Mouse (Mus musculus) midbrain, embryonic 10.5 days (tissue): Measurements from ENCODE around the gene Epha2. TPM values are rescaled to one million over a fixed set of nuclear protein-coding genes. Genes with fewer than 3 reads are reported as not detected.
A peak's percentile ranks its signal among the peaks of the same experiment; 100 is the strongest.

ENCODE experiments used
- DNase-seq: peaks from one replicate; pipeline ENCODE4 v3.0.0-alpha.2; 2017; ENCODE audit warnings: low spot score
- H3K27ac ChIP-seq: fragments of 300-500 bp; sonication (generic); replicated peaks from 2 replicates; pipeline ENCODE4 v1.5.1; 2016; ENCODE audit warnings: mild to moderate bottlenecking
- H3K27me3 ChIP-seq: fragments of 300-500 bp; sonication (generic); 2 replicates; pipeline ENCODE4 v1.6.1; 2016; ENCODE audit warnings: low read depth, mild to moderate bottlenecking; ENCODE audit not compliant: poor library complexity, severe bottlenecking
- H3K36me3 ChIP-seq: fragments of 300-500 bp; sonication (generic); 2 replicates; pipeline ENCODE4 v1.6.1; 2016; ENCODE audit warnings: mild to moderate bottlenecking, moderate library complexity
- H3K4me1 ChIP-seq: fragments of 300-500 bp; sonication (generic); 2 replicates; pipeline ENCODE4 v1.6.1; 2016
- H3K4me3 ChIP-seq: fragments of 300-500 bp; sonication (generic); 2 replicates; pipeline ENCODE4 v1.5.1; 2016; ENCODE audit warnings: mild to moderate bottlenecking, moderate library complexity
- H3K9me3 ChIP-seq: fragments of 300-500 bp; sonication (generic); replicated peaks from 2 replicates; pipeline ENCODE4 v1.6.1; 2016; ENCODE audit warnings: mild to moderate bottlenecking
- WGBS: fragments of 180-500 bp; shearing (Covaris S2); methylation state at CpG from one replicate; pipeline ENCODE4 v1.1.7; 2016; 5-methylcytosine and 5-hydroxymethylcytosine counted together
- polyA plus RNA-seq: library from polyadenylated mRNA; unstranded; fragments of >200 nt; fragmentation: Nextera tagmentation; extraction: Ambion mirVana; gene quantifications from 2 replicates; pipeline ENCODE4 v1.2.1, GENCODE M21; 2016

Epha2 gene
- polyA plus RNA-seq, 1 experiment from 2014 or later = 3.6 TPM

- Histone ChIP-seq H3K4me3 (peak overlapping the region; percentile 26), H3K27me3 (peaks cover 25% of the 10 kb centered on the region), H3K9me3 (no peaks in the 10 kb centered on the region), H3K4me1 (peaks cover 80% of the 10 kb centered on the region), H3K27ac (peak overlapping the region; percentile 87), H3K36me3 (peaks cover 30% of the 10 kb centered on the region)
- peak; percentile 77 for DNase-seq
- WGBS = 11% methylated on average over 8 of the region's 8 CpGs
Observed at GRCm38 (mm10) chr4:141310191-141310606, 9.2 kb downstream of the Epha2 start.

- WGBS = 80% methylated on average over 7 of the region's 7 CpGs
- DNase-seq = no peak
- Histone ChIP-seq H3K36me3 (peaks cover 30% of the 10 kb centered on the region), H3K27ac (peak overlapping the region; percentile 87), H3K9me3 (no peaks in the 10 kb centered on the region), H3K4me3 (0 out of 2 replicates have a peak overlapping the region, but pooled peaks have one; percentile 26), H3K27me3 (peaks cover 21% of the 10 kb centered on the region; the same call in 1 of the 2 replicates), H3K4me1 (peaks cover 73% of the 10 kb centered on the region)
Observed at GRCm38 (mm10) chr4:141311078-141311477, 10.0 kb downstream of the Epha2 start.

DNA sequence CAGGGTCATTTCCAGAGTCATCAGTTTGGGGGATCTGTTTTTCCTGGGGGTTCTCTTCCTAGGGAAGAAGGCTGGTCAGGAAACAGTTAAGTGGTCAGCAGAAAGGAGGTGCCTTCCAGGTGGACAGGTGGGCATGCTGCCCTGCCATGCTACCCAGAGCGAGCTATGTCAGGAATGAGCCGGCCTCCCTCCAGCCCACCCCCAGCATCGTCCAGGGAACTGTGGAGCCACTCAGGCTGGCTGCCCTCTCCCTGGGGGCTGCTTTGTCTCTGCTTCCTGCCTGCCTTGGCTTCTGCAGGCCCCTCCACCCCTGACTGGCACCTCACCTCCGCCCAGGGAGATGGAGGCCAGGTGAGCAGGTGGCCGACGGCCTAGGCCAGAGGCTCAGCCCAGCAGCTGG lies 10.5 kb downstream of the Epha2 start:
- Histone ChIP-seq H3K27me3 (peaks cover 18% of the 10 kb centered on the region; the same call in 1 of the 2 replicates), H3K9me3 (no peaks in the 10 kb centered on the region), H3K27ac (peak overlapping the region; percentile 87), H3K4me3 (no peak overlapping the region), H3K36me3 (peaks cover 32% of the 10 kb centered on the region), H3K4me1 (peaks cover 69% of the 10 kb centered on the region)
- WGBS = 63% methylated on average over 6 of the region's 6 CpGs
- no peak for DNase-seq

- Histone ChIP-seq H3K4me3 (no peak overlapping the region), H3K4me1 (peaks cover 65% of the 10 kb centered on the region), H3K9me3 (no peaks in the 10 kb centered on the region), H3K27ac (peak overlapping the region; percentile 87), H3K27me3 (peaks cover 14% of the 10 kb centered on the region; the same call in 1 of the 2 replicates), H3K36me3 (peaks cover 36% of the 10 kb centered on the region)
- DNase-seq = no peak
- 57% methylated on average over 2 of the region's 2 CpGs for WGBS
Observed at GRCm38 (mm10) chr4:141311908-141312307, 10.9 kb downstream of the Epha2 start.

DNA sequence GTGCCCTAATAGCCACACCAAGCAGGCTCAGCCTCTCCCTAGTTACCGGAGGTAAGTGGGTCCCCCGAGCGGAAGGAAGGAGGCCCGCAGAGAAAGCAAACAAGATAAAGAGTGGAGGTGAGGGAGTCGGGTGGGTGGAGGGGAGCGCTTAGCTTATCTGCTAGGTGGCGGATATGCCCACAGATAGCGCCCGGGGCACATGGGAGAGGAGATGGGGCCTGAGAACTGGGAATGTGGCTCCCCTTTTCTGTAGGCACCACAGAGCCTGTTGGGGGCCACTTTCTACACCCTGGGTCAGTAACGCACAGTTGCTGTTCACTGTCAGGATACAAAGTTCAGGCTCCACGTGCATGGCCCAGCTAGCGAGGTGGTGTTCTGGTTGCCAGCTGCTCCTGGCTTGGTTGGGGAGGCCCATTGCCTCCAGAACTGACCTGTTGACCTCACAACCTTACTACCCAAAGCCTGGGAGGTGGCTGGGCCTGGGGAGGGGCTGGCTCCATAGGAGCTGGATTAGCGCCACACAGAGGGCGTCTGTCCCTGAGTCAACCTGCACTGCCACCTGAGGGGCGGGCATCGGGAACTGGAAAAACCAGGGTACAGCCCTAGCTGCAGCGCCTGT lies 11.6 kb downstream of the Epha2 start:
- no peak for DNase-seq
- Histone ChIP-seq H3K4me1 (peaks cover 63% of the 10 kb centered on the region), H3K36me3 (peaks cover 40% of the 10 kb centered on the region), H3K27me3 (peaks cover 13% of the 10 kb centered on the region; the same call in 1 of the 2 replicates), H3K27ac (peak overlapping the region; percentile 87), H3K4me3 (peak overlapping the region; percentile 10; the same call in 1 of the 2 replicates), H3K9me3 (no peaks in the 10 kb centered on the region)
- 79% methylated on average over 17 of the region's 17 CpGs for WGBS

GRCm38 (mm10) chr4:141313481-141313880 lies 12.4 kb downstream of the Epha2 start:
- peaks cover 40% of the 10 kb centered on the region for H3K36me3 ChIP-seq
- no peak for DNase-seq
- peaks cover 13% of the 10 kb centered on the region; the same call in 1 of the 2 replicates for H3K27me3 ChIP-seq
- 68% methylated on average over 8 of the region's 8 CpGs for WGBS
- H3K4me3 ChIP-seq = no peak overlapping the region
- peaks cover 61% of the 10 kb centered on the region for H3K4me1 ChIP-seq
- no peaks in the 10 kb centered on the region for H3K9me3 ChIP-seq
- peak overlapping the region; percentile 87; the same call in 1 of the 2 replicates for H3K27ac ChIP-seq

DNA sequence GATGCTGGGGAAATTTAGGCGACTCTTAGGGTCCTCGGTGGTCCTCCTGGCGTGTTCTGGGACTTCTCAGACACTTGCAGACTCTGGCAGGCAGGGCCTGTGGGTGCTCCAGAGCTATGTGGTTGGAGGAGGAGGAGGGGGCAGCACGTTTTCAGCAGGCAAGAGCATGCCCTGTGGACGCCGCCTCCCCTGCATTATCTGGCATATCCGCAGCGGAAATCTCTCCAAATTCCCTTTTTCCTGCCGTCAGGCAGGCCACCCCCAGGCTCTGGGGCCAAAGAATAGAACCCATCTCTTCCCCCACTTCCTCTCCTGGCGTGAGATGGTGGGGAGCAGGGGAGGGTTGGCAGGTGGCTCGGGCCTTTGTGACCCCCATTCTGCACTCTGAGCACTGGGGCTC lies 12.9 kb downstream of the Epha2 start:
- Histone ChIP-seq H3K4me3 (no peak overlapping the region), H3K27me3 (peaks cover 8% of the 10 kb centered on the region; the same call in 1 of the 2 replicates), H3K36me3 (peaks cover 40% of the 10 kb centered on the region), H3K4me1 (peaks cover 56% of the 10 kb centered on the region), H3K27ac (peak overlapping the region; percentile 69), H3K9me3 (no peaks in the 10 kb centered on the region)
- no peak for DNase-seq
- WGBS = 64% methylated on average over 11 of the region's 11 CpGs

DNA sequence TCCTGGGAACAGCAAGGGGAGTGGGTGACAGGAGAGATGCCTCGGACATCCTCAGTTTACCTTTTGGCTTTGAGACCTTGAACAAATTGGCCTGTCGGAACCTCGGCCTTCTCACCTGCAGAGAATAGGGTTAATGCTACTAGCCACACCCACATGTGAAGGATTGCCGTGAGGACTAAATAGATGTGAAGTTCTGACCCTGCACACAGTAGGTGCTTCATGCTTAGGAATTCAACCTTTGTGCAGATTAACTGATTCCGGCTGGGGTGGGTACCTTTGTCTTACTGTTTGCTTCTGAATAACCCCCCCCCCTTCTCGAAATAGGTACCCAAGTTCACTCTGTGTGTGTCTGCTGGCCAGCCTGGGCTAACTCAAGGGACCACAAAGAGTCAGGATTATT lies 13.7 kb downstream of the Epha2 start:
- Histone ChIP-seq H3K9me3 (no peaks in the 10 kb centered on the region), H3K27ac (no peak overlapping the region), H3K4me1 (peaks cover 48% of the 10 kb centered on the region), H3K27me3 (peaks cover 7% of the 10 kb centered on the region; the same call in 1 of the 2 replicates), H3K36me3 (peaks cover 38% of the 10 kb centered on the region), H3K4me3 (no peak overlapping the region)
- DNase-seq = no peak
- 83% methylated on average over 6 of the region's 6 CpGs for WGBS

DNA sequence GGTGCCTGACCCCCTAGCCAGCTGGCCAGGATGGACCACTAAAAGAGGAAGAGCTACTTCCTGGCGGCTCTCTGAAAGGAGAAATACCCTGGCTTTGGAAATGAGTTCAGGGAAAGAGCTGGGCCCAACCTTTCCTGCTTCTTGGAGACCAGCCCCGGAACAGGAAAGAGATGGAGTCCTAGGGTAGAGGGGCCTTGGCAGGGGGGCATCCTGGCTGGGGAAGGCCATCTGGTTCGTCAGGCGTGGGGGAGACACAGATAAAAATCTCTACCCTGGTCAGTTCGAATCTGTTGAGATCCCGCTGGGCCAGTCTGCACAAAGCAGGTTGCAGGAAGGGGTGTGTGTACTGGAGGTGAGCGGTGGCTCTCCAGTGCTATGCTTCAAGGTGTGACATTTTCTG lies 15.0 kb downstream of the Epha2 start:
- H3K4me3 ChIP-seq = no peak overlapping the region
- DNase-seq = no peak
- H3K36me3 ChIP-seq = peaks cover 47% of the 10 kb centered on the region
- H3K27me3 ChIP-seq = peaks cover 7% of the 10 kb centered on the region; the same call in 1 of the 2 replicates
- H3K27ac ChIP-seq = peak overlapping the region; percentile 42; the same call in 1 of the 2 replicates
- H3K4me1 ChIP-seq = peaks cover 35% of the 10 kb centered on the region
- 83% methylated on average over 7 of the region's 7 CpGs for WGBS
- no peaks in the 10 kb centered on the region for H3K9me3 ChIP-seq

- peaks cover 29% of the 10 kb centered on the region for H3K4me1 ChIP-seq
- no peak overlapping the region for H3K4me3 ChIP-seq
- peaks cover 51% of the 10 kb centered on the region for H3K36me3 ChIP-seq
- 90% methylated on average over 18 of the region's 18 CpGs for WGBS
- H3K27ac ChIP-seq = 0 out of 2 replicates have a peak overlapping the region, but pooled peaks have one; percentile 42
- H3K9me3 ChIP-seq = no peaks in the 10 kb centered on the region
- H3K27me3 ChIP-seq = peaks cover 7% of the 10 kb centered on the region; the same call in 1 of the 2 replicates
- no peak for DNase-seq
Observed at GRCm38 (mm10) chr4:141316498-141317180, 15.6 kb downstream of the Epha2 start.

DNA sequence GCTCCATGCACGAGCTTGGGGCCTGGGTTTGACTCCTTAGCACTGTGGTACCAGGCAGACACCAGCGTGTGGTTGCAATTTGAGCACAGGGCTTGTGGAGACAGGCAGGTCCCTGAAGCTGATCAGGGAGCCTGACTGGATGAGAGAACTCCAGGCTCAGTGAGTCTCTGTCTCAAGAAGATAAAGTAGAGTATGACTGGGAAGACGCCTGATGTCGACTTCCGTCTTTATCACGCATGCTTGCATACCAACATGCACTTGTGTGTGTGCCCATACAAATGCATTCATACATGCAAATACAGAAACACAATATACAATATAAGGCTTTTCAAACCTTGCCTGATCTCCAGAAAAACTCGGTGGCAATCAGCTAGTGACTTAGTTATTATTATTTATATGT lies 16.9 kb downstream of the Epha2 start:
- Histone ChIP-seq H3K4me3 (no peak overlapping the region), H3K27ac (no peak overlapping the region), H3K36me3 (peaks cover 58% of the 10 kb centered on the region), H3K9me3 (no peaks in the 10 kb centered on the region), H3K27me3 (peaks cover 2% of the 10 kb centered on the region; the same call in 1 of the 2 replicates), H3K4me1 (peaks cover 21% of the 10 kb centered on the region)
- 87% methylated on average over 7 of the region's 7 CpGs for WGBS
- DNase-seq = no peak

- H3K27ac ChIP-seq = no peak overlapping the region
- H3K4me3 ChIP-seq = no peak overlapping the region
- no peak for DNase-seq
- H3K4me1 ChIP-seq = peaks cover 25% of the 10 kb centered on the region
- no peaks in the 10 kb centered on the region for H3K9me3 ChIP-seq
- WGBS = 88% methylated on average over 11 of the region's 11 CpGs
- H3K36me3 ChIP-seq = peaks cover 91% of the 10 kb centered on the region
- H3K27me3 ChIP-seq = no peaks in the 10 kb centered on the region
Observed at GRCm38 (mm10) chr4:141322526-141322925, 21.5 kb downstream of the Epha2 start.

- WGBS = 87% methylated on average over 6 of the region's 6 CpGs
- Histone ChIP-seq H3K9me3 (no peaks in the 10 kb centered on the region), H3K27ac (no peak overlapping the region), H3K27me3 (no peaks in the 10 kb centered on the region), H3K36me3 (peaks cover 89% of the 10 kb centered on the region), H3K4me1 (peaks cover 28% of the 10 kb centered on the region), H3K4me3 (no peak overlapping the region)
- DNase-seq = no peak
Observed at GRCm38 (mm10) chr4:141324771-141325191, 23.7 kb downstream of the Epha2 start.
